Mouse (Mus musculus) T-helper 17 cell (primary cell): ENCODE data around the gene Gm10577.

Experiments used
- in situ Hi-C, 2 experiments: fragments of 300-600 bp; cut with MboI, MseI; formaldehyde crosslinking; loops; 1 replicate in 1 of 2; 2 replicates in 1 of 2; pipeline ENCODE4 v1.15.1; 2025; ENCODE audit warnings: high pct_unique_total_duplicates in 2 of 2

The Gm10577 gene

DNA sequence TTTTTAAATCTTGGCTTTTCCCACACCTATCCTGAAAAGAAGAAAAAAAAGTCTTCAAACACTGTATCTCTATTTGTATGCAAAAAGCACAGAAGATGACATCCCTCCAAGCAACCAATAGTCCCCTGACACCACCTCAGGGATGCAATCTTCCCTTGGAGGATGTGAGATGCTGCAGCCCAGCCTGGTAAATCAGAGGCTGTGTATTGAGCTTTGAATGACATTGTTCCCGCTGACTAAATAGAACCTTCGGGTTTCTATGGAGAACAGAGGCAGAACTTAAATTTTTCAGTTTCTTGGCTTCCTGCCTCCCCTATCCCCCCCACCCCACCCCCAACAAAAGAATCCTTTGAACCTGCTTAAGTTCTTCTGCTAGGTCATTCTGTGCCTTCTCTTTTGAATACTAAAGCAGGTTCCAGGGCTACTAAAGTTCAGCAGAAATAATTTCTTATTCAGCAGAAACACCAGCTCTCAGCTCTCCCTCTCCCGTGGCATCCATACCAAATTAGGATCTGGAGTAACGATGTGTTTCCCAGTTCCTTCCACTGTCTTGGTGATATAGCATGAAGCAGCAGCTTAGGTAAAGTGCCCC is 24.3 kb downstream of the Gm10577 start:
- in situ Hi-C loops: loop anchor here in 1 of 2 experiments (5.0 to 25.0 kb wide), 2 partner anchors 146 to 409 kb away; no protein-coding TSS in a partner anchor

DNA sequence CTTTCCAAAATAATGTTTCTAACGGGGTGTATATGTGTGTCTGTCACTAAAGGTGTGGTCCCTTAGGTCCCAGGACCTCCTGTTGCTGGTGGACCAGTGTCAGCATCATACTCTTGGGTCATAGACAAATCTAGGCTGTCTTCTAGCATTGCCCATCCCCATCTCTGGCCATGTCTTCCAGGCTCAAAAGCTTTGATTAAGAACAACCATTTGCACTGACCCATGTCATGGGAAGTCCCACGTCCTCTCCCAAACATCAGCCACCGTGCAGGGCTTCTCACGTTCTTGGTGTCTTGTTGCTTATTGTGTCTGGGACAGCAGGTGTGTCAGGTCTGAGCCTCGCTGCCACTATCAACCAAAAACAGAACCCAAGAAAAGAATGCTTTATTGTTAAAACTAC is 24.9 kb downstream of the Gm10577 start:
- in situ Hi-C loops: loop anchor here in 1 of 2 experiments (5.0 to 25.0 kb wide), 2 partner anchors 147 to 408 kb away; no protein-coding TSS in a partner anchor

DNA sequence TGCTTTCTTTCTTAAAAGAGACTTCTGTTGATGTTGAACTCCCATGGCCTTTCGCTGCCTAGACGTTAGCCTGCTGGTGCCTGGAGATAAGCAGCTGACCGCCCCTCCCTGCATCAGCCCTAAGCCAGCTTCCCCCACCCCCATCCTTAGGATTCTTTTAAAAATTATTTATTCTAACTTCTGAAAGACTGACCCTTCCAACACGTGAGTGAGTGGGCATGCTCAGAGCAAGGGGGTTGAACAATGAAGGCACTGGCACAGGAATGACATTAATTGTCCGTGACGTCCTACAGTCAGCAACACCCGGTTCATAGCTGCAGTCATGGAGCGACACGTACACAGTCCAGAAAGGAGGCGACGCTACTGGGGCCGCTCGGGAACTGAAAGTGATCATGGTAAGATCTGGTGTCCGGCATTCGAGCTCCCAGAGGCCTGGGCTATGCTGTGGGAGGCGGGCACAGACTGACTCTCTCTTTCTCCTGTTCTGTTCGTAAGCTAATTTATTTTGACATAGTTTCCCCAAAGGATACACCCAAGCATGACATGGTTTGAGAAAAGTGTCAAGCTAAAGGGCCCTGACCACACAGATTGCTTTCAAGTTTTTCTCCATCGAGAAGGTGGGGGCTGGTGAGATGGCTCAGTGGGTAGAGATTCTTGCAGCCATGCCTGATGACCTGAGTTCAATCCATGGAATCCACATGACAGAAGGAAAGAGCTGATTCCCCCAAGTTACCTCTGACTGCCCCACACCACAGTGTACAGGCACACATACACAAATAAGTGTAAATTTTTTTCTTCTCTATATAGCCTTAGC is 25.8 kb downstream of the Gm10577 start:
- in situ Hi-C loops: loop anchor here in 1 of 2 experiments (5.0 to 25.0 kb wide), 2 partner anchors 148 to 407 kb away; no protein-coding TSS in a partner anchor

DNA sequence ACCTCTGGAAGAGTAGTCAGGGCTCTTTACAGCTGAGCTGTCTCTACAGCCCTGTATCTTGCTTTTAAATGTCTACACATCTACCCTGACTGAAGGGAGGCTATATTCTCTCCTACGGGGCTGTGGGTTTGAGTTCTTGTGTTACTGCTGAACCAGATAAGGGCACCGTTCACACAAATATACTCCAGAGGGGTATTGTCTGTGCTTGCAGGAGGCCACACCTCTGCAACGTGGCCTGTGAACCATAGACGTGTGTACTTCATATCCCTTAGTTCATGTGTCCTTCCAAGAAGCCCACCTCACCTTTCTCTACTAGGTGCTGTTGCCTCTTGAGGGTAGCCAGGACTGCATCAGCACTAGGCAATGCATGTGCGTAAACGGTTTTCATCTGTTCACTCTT is 28.4 kb downstream of the Gm10577 start:
- in situ Hi-C loops: loop anchor here in 1 of 2 experiments (25.0 kb wide), 1 partner anchor 405 kb away; no protein-coding TSS in a partner anchor

DNA sequence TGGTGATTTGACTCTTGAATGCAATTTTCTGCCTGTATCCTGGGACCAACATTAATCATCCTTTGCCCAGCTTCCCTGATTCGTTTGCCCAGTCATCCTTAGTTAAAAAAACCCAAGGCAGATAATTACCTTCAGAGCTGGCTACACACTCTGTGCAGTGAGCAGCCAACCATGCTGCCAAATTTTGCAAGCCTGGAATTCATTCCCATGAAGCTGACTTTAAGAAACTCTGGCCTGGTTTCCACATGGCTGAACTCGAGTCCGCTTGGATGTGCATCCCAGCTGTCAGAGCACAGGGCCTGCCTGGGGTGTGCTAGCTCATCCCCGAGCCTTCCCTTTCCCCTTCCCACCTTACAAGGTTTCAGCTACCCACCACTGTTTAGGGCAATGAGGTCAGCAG is 29.5 kb downstream of the Gm10577 start:
- in situ Hi-C loops: loop anchor here in 1 of 2 experiments (25.0 kb wide), 1 partner anchor 404 kb away; no protein-coding TSS in a partner anchor

DNA sequence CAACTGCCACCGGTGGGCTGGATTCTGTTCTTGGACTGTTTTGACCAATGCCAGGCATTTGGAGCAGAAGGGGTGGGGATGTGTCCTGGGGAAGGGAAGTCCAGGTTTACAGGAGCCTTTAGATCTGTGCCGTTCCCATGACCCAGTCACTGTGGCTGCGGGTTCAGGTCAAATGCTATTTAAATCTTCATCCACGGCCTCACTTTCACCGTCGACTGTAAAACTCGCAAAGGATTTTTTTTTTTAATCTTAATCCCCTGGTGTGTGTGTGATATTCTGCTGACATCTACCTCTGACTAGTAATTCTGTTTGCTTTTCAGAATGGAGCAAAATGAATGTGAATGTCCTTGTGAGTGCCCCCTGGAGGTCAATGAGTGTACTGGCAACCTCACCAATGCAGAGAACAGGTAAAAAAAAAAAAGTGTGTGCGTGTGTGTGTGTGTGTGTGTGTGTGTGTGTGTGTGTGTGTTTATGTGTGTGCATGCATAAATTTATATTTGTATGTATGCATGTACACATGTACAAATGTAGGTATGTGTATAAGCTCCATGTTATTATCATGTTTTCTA is 32.2 kb downstream of the Gm10577 start:
- in situ Hi-C loops: loop anchor here in 1 of 2 experiments (25.0 kb wide), 1 partner anchor 401 kb away; no protein-coding TSS in a partner anchor

DNA sequence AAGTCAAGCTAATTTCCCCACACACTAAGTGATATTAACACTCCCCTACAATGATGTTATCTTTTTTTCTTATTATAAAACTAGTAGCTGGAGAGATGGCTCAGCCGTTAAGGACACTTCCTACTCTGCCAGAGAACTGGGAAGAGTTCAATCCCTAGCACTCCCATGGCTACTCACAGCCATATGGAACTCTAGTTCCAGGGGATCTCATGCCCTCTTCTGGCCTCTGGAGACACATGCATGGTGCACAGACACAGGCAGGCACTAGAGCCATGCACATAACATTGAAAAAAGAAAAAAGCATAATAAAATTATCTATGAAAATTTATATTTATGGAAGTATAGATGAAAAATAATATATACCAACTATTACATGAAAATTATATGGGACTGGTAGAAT is 33.3 kb downstream of the Gm10577 start:
- in situ Hi-C loops: loop anchor here in 1 of 2 experiments (25.0 kb wide), 1 partner anchor 400 kb away; no protein-coding TSS in a partner anchor

DNA sequence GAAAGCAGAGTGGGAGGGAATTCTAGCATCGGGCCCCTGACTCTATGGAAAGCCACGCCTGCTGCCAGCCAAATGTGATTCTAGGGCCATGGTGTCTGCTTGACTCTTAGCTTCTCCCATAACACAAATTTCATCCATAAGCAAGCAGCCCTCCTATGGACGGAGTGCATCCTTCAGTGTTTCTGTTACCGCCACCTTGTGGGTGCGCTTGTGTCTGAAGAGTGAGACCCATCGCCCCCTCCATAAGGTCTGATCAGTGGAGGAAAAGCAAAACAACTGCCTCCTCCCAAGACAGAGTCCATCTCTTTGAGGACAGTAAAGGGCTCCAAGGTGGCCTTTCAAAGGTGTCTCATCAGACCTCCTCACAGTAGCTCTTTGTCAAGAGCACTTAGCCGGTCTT is 43.0 kb downstream of the Gm10577 start:
- in situ Hi-C loops: loop anchor here (5.0 to 25.0 kb wide), 2 partner anchors 390 kb away; no protein-coding TSS in a partner anchor

DNA sequence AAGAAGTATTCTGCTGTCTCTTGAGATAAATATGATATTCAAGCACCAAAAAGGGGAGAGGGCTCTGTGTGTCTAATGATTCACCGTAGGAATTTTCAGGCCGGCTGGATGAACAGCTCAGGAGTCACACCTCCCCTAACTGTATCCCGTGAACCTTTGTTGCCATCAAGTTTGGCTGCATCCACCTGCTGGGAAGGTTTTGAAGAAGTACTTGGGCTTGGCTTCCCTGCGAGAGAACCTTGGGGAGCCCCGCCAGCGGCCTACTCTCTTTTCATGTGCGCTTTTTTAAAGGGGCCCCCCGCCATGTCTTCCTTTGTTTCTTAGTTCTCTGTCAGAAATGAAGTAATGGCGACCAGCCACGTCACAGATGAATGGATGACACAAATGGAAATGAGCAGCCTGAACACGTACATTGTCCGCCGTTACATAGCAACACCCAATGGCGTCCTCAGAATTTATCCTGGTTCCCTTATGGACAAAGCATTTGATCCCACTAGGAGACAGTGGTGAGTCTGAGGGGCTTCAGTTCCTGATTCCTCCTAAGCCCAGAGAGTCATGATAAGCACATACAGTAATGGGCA is 46.0 kb downstream of the Gm10577 start:
- in situ Hi-C loops: loop anchor here (5.0 to 25.0 kb wide), 2 partner anchors 387 kb away; no protein-coding TSS in a partner anchor

DNA sequence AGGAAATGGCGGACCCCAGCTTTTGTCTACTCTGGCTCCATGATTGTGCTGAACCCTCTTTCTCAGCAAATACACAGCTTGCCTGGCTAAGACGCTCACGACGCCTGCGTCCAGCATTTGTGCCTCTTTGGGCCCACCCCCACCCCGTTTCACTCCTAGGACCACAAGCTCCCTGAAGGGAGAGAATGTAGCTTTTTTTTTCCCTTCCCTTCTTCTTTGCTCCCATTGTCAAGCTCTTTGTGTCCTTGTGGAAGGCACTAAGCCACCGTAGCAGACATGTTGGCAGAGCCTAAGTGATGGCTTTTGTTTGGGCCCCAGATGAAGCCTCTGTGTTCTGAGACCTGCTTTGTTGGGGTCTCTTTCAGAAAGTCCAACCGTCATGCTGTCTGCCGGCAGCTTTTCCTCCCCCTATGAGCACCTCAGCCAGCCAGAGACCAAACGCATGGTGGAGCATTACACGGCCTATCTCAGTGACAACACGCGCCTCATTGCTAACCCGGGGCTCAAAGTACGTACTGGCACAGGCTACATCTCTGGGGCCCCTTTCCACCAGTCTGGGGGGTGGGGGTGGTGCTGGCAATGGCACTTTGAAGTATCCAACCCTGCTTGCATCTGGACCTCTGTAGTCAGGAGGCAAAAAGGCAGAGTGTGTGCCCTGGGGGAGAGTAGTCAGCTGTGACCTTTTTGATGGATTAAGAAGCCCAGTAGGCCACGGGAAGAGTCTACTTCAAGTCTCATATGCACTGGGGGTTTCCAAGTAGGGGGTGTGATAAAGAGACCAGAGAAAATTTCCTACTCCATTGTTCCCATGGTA is 46.6 kb downstream of the Gm10577 start:
- in situ Hi-C loops: no loop called here
